Mouse (Mus musculus) forebrain, embryonic 14.5 days (tissue): ENCODE data around the gene Ebi3. TPM values are rescaled to one million over a fixed set of nuclear protein-coding genes. Genes with fewer than 3 reads are reported as not detected.

Experiments
- ATAC-seq: fragments of 200-750 bp; cut with Nextera tagmentation; 2 replicates; pipeline ENCODE4 v1.8.0; 2017; ENCODE audit warnings: mild to moderate bottlenecking, moderate library complexity
- DNase-seq: peaks from one replicate; pipeline ENCODE4 v3.0.0-alpha.2; 2015; ENCODE audit warnings: low spot score
- H3K27ac ChIP-seq: fragments of 300-500 bp; sonication (generic); 2 replicates; pipeline ENCODE4 v1.5.1; 2014; ENCODE audit warnings: low read depth, mild to moderate bottlenecking, control low read depth, low read length, moderate library complexity
- H3K27me3 ChIP-seq: fragments of 300-500 bp; sonication (generic); replicated peaks from 2 replicates; pipeline ENCODE4 v1.6.1; 2014; ENCODE audit warnings: low read length, control low read depth, mixed read lengths; ENCODE audit not compliant: control insufficient read depth, insufficient read depth
- H3K36me3 ChIP-seq: fragments of 300-500 bp; sonication (generic); 2 replicates; pipeline ENCODE4 v1.6.1; 2014; ENCODE audit warnings: low read length, control low read depth; ENCODE audit not compliant: control insufficient read depth, insufficient read depth
- H3K4me1 ChIP-seq: fragments of 300-500 bp; sonication (generic); 2 replicates; pipeline ENCODE4 v1.6.1; 2014; ENCODE audit warnings: antibody characterized with exemption, low read length, control low read depth; ENCODE audit not compliant: control insufficient read depth, insufficient read depth
- H3K4me2 ChIP-seq: fragments of 300-500 bp; sonication (generic); 2 replicates; pipeline ENCODE4 v1.6.1; 2014; ENCODE audit warnings: mild to moderate bottlenecking, control low read depth, low read length
- H3K4me3 ChIP-seq: fragments of 300-500 bp; sonication (generic); 2 replicates; pipeline ENCODE4 v1.5.1; 2014; ENCODE audit warnings: low read depth, low read length, control low read depth
- H3K9ac ChIP-seq: fragments of 300-500 bp; sonication (generic); 2 replicates; pipeline ENCODE4 v1.6.1; 2014; ENCODE audit warnings: mild to moderate bottlenecking, low read length, control low read depth, moderate library complexity
- H3K9me3 ChIP-seq: fragments of 300-500 bp; sonication (generic); replicated peaks from 2 replicates; pipeline ENCODE4 v1.6.1; 2016; ENCODE audit warnings: low read length, control low read depth, mixed read lengths; ENCODE audit not compliant: control insufficient read depth
- WGBS: fragments of 180-500 bp; shearing (Covaris S2); extraction: QIAGEN DNeasy Blood & Tissue Kit; methylation state at CpG from one replicate; pipeline ENCODE4 v1.1.7; 2014; 5-methylcytosine and 5-hydroxymethylcytosine counted together
- polyA plus RNA-seq: library from polyadenylated mRNA; unstranded; fragments of >200 nt; fragmentation: Nextera tagmentation; extraction: Ambion mirVana; gene quantifications from 2 replicates; pipeline ENCODE4 v1.2.1, GENCODE M21; 2014

Gene Ebi3
- polyA plus RNA-seq, 1 experiment from 2014 or later: 2.6 TPM

DNA sequence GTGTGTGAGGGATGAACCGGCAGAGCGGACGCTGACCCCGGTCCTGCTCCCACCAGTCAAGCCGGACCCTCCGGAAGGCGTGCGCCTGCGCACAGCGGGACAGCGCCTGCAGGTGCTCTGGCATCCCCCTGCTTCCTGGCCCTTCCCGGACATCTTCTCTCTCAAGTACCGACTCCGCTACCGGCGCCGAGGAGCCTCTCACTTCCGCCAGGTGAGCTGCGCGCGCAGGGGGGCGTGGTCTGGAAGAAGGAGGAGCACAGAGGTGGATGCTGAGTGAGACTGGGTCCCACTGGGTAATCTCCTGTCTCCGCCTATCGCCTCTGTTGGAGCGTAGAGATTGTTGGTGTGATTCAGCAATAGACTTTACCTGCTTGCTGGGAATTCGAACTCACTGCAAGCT, 3.7 kb downstream of the Ebi3 start:
- Histone ChIP-seq H3K4me1 (peaks cover 17% of the 10 kb centered on the region), H3K4me2 (peak overlapping the region; percentile 72), H3K4me3 (peak overlapping the region; percentile 44), H3K9ac (peak overlapping the region; percentile 65), H3K9me3 (no peaks in the 10 kb centered on the region), H3K27ac (no peak overlapping the region; the same call in 1 of the 2 replicates), H3K36me3 (peaks cover 4% of the 10 kb centered on the region; the same call in 1 of the 2 replicates), H3K27me3 (no peaks in the 10 kb centered on the region)
- ATAC-seq: peak; percentile 24; the same call in 1 of the 2 replicates
- DNase-seq: peak; percentile 80
- WGBS: under 1% methylated on average over 26 of the region's 26 CpGs

- H3K9ac ChIP-seq: peak overlapping the region; percentile 65
- peak overlapping the region; percentile 72 for H3K4me2 ChIP-seq
- DNase-seq: no peak
- ATAC-seq: no peak
- H3K36me3 ChIP-seq: peaks cover 7% of the 10 kb centered on the region
- H3K4me1 ChIP-seq: peaks cover 17% of the 10 kb centered on the region
- H3K4me3 ChIP-seq: peak overlapping the region; percentile 44
- no peaks in the 10 kb centered on the region for H3K27me3 ChIP-seq
- H3K9me3 ChIP-seq: no peaks in the 10 kb centered on the region
- H3K27ac ChIP-seq: no peak overlapping the region; the same call in 1 of the 2 replicates
- WGBS: 38% methylated on average over 6 of the region's 6 CpGs
Measured at GRCm38 (mm10) chr17:55956591-55956990, 4.2 kb downstream of the Ebi3 start.

- Histone ChIP-seq H3K27me3 (no peaks in the 10 kb centered on the region), H3K36me3 (peaks cover 13% of the 10 kb centered on the region), H3K9me3 (no peaks in the 10 kb centered on the region), H3K27ac (no peak overlapping the region), H3K4me3 (no peak overlapping the region), H3K4me1 (peaks cover 17% of the 10 kb centered on the region), H3K4me2 (peak overlapping the region; percentile 72; the same call in 1 of the 2 replicates), H3K9ac (no peak overlapping the region)
- ATAC-seq (peak; percentile 18; the same call in 1 of the 2 replicates), DNase-seq (peak; percentile 82)
- 13% methylated on average over 9 of the region's 9 CpGs for WGBS
Measured at GRCm38 (mm10) chr17:55957168-55957567, 4.7 kb downstream of the Ebi3 start.

DNA sequence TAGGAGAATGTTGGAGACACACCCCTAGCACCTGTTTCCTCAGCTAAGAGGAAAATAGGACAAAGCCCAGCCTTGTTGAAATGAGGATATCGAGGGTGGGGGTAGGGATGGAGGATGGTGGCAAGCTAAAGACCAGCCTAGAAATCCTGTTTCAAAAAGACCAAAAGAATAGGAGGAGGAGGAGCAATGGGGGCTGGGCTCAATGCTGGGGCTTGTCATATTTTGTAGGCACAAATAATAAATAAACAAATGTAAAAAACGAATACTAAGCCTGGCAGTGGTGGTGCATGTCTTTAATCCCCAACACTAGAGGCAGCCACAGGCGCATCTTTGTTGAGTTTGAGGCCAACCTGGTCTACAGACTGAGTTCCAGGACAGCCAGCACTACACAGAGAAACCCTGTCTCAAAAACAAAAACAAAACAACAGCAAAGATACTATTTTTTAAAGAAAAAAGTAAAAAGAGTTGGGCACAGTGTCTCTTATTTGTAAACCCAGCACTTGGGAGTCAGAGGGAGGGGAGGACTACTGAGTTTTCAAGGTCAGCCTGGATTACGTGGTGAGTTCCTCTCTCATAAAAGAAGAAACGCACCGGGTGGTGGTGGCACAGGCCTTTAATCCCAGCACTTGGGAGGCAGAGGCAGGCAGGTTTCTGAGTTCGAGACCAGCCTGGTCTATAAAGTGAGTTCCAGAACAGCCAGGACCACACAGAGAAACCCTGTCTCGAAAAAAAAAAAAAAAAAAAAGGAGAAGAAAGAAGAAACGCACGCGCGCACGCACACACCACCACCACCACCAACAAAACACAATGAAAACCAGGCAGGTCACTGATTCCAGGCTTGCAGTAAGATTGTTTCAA, 5.5 kb downstream of the Ebi3 start:
- no peaks in the 10 kb centered on the region for H3K27me3 ChIP-seq
- DNase-seq (no peak), ATAC-seq (no peak)
- no peaks in the 10 kb centered on the region for H3K9me3 ChIP-seq
- 83% methylated on average over 13 of the region's 13 CpGs for WGBS
- peaks cover 17% of the 10 kb centered on the region for H3K4me1 ChIP-seq
- H3K4me2 ChIP-seq: peak overlapping the region; percentile 64
- H3K9ac ChIP-seq: peak overlapping the region; percentile 62
- H3K27ac ChIP-seq: peak overlapping the region; percentile 93; the same call in 1 of the 2 replicates
- H3K4me3 ChIP-seq: peak overlapping the region; percentile 51
- peaks cover 16% of the 10 kb centered on the region for H3K36me3 ChIP-seq

DNA sequence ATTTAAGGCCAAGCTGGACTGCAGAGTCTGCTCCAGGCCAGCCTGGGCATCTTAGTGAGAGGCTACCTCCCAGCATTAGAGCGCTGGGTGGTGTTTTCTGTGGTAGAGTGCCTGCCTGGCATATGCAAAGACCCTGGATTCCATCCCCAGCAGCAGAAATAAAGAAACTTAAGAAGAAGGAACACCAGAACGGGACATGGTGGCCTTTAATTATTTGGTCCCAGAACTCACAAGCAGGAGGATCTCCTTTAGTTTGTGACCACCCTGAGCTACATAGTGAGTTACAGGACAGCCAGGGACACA, 6.1 kb downstream of the Ebi3 start:
- DNase-seq (no peak), ATAC-seq (no peak)
- H3K9ac ChIP-seq: peak overlapping the region; percentile 62
- peaks cover 17% of the 10 kb centered on the region for H3K4me1 ChIP-seq
- H3K36me3 ChIP-seq: peaks cover 16% of the 10 kb centered on the region
- no peaks in the 10 kb centered on the region for H3K27me3 ChIP-seq
- H3K4me3 ChIP-seq: peak overlapping the region; percentile 51
- H3K27ac ChIP-seq: peak overlapping the region; percentile 93
- H3K9me3 ChIP-seq: no peaks in the 10 kb centered on the region
- peak overlapping the region; percentile 64 for H3K4me2 ChIP-seq
- WGBS: 26% methylated on average over 2 of the region's 2 CpGs

DNA sequence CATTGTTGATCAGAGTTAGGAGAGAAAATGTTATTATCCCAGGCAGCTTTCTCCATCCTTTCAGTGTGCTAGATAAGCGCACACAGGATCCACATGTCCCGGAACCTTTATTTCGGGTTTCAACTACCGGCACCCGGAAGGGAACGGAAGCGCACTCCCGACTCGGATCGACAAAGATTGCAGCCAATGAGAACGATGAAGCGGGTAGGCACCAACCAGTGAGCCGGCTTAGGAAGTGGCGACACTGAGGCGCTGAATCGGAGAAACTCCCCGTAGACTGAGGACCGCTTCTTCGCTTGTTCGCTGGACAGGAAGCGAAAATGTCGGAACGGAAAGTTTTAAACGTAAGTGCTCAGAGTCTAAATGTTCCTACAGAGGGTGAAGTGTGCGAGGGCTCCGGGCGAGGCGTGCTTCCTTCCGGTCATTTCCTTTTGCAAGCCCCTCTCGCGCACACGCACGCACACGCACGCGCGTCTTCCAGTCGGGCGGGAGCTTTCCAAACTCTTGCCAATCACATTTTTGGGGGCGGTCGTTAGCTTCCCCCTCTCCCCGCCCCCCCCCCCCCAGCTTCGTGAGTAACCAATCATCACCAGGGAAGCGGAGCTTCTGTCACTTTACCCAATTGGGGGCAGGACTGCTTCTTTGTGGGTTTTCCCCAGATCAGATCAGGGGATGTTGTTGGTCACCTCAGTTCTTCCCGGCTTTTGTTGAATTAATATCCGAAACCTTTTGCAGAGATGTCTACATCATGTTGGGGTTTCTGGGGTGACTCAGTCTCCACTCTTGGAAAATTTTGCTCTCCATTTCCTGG, 6.7 kb downstream of the Ebi3 start, which contains the start of gene Yju2:
Gene Yju2, plus strand, starts transcription at position 182 of the 811 bp plus-strand sequence.
- Histone ChIP-seq H3K27me3 (no peaks in the 10 kb centered on the region), H3K4me2 (peak within 1 kb of the TSS; percentile 64), H3K36me3 (peaks cover 21% of the 10 kb centered on the region), H3K4me3 (peak within 1 kb of the TSS; percentile 51), H3K9me3 (no peaks in the 10 kb centered on the region), H3K9ac (peak within 1 kb of the TSS; percentile 62), H3K27ac (peak within 1 kb of the TSS; percentile 93), H3K4me1 (peaks cover 17% of the 10 kb centered on the region)
- DNase-seq (peak; percentile 98), ATAC-seq (peak; percentile 92)
- WGBS: under 1% methylated on average over 45 of the region's 46 CpGs

DNA sequence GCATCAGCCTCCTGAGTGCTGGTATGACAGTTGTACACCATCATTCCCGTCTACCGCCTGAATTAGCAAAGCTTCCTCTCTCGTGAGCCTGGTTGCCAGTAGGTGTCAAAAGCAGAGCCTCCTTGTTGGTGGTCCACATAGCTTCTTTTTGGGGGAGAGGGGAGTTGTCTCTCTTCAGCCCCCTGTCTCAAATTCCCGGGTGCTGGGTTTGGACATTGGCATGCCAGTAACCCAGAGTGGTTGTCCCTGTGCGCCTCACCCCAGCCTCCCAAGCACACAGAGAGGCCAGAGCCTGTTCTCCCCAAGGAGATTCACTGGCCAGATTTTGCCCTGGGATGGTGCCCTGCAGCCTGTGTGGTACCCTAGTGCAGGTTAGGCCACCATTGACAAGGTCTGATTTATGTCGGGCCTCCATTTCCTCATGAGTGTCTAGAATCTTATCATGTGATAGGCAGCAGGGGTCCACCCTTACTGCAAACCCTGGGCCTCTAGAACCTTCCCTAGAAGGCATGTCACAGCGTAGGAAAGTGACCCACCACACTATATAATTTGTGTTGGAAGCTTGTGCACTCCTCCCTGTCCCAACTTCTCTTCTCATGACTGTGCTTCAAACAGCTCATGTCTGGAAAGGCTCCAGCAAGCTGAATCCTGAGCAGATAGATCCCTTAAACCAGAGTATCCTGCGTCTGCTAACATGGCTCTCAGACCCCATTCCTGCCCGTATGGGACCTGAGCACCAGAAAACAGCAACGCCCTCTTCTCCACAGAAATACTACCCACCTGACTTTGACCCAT, 7.7 kb downstream of the Ebi3 start:
- no peak for DNase-seq

GRCm38 (mm10) chr17:55960791-55961190, 8.4 kb downstream of the Ebi3 start:
- H3K27me3 ChIP-seq: no peaks in the 10 kb centered on the region
- DNase-seq (no peak), ATAC-seq (no peak)
- H3K4me1 ChIP-seq: peaks cover 17% of the 10 kb centered on the region
- H3K27ac ChIP-seq: no peak overlapping the region
- no peak overlapping the region for H3K4me2 ChIP-seq
- H3K36me3 ChIP-seq: peaks cover 32% of the 10 kb centered on the region
- H3K9ac ChIP-seq: no peak overlapping the region
- no peaks in the 10 kb centered on the region for H3K9me3 ChIP-seq
- no peak overlapping the region for H3K4me3 ChIP-seq

More for the DNA sequence above, 7.7 kb downstream of the Ebi3 start:
- no peaks in the 10 kb centered on the region for H3K9me3 ChIP-seq
- H3K4me2 ChIP-seq: peak overlapping the region; percentile 64
- H3K27me3 ChIP-seq: no peaks in the 10 kb centered on the region
- WGBS: 74% methylated on average over 10 of the region's 10 CpGs
- H3K36me3 ChIP-seq: peaks cover 29% of the 10 kb centered on the region
- no peak for ATAC-seq
- H3K9ac ChIP-seq: peak overlapping the region; percentile 62
- peak overlapping the region; percentile 16 for H3K27ac ChIP-seq
- H3K4me3 ChIP-seq: peak overlapping the region; percentile 51
- H3K4me1 ChIP-seq: peaks cover 17% of the 10 kb centered on the region
